ENCODE assay signal across 9 mouse cellular contexts in genomic region chr13:54799701-54800100, GRCm38 (mm10). TPM values are rescaled to one million over a fixed set of nuclear protein-coding genes. Genes with fewer than 3 reads are reported as not detected.
DNase-seq lines count a peak whose midpoint lies in the region; ATAC-seq and TF ChIP-seq lines count a peak whose summit lies in the region.
"Had no signal": no experiment of that assay in that cellular context is flagged by ENCODE, and none has a peak within 500 bp of the region (broad histone marks: within the 10 kb centered on the region; RNA-seq: fewer than 3 reads in every experiment).

No protein-coding gene starts in this region.

- H3K36me3 ChIP-seq in MEL (ENCODE audit: control insufficient read depth in 1 of 2, insufficient read depth in 2 of 2, low read length in 2 of 2): no peaks in the 10 kb centered on the region
- no peaks in the 10 kb centered on the region for H3K36me3 ChIP-seq in forebrain, embryonic 15.5 days

- peak; percentile 91 to 96 (median 95) for TF ChIP-seq CTCF in MEL (IDR thresholded peaks at IDR 0.05 in 2 of 3, conservative IDR thresholded peaks at IDR 0.05 in 1 of 3; ENCODE audit: control insufficient read depth in 1 of 3, insufficient read depth in 1 of 3, low read depth in 2 of 3, low read length in 3 of 3, poor library complexity in 1 of 3, severe bottlenecking in 1 of 3)
- peak; percentile 98 for TF ChIP-seq CTCF in layer of hippocampus, adult 2 months (conservative IDR thresholded peaks at IDR 0.05)

- peak; percentile 93 for TF ChIP-seq RAD21 in MEL (IDR thresholded peaks at IDR 0.05; ENCODE audit: low read depth, low read length)

- H3K27ac ChIP-seq in MEL (ENCODE audit: control insufficient read depth, low read depth, low read length): no peak overlapping the region
- H3K27ac ChIP-seq in forebrain, embryonic 15.5 days (replicated peaks): no peak overlapping the region
- peak overlapping the region; percentile 90 for H3K27ac ChIP-seq in layer of hippocampus, adult 2 months
- H3K27ac ChIP-seq: macrophage had no signal

- H3K4me3 ChIP-seq in MEL (ENCODE audit: control insufficient read depth in 1 of 2, insufficient read depth in 1 of 2, low read depth in 2 of 2, low read length in 2 of 2): peak overlapping the region; percentile 28 to 41
- no peak overlapping the region for H3K4me3 ChIP-seq in forebrain, embryonic 15.5 days
- no peak overlapping the region; the same call in 1 of the 2 replicates for H3K4me3 ChIP-seq in layer of hippocampus, adult 2 months

- peaks cover 2 to 15% of the 10 kb centered on the region in 2 experiments; a peak in 3 of 4 replicates for H3K4me1 ChIP-seq in MEL (ENCODE audit: control insufficient read depth in 1 of 2, insufficient read depth in 2 of 2, low read length in 2 of 2)
- peaks cover 5% of the 10 kb centered on the region for H3K4me1 ChIP-seq in forebrain, embryonic 15.5 days

- peak in 1 of 2 experiments; percentile 9; a peak in 1 of 4 replicates for TF ChIP-seq EP300 in MEL (IDR thresholded peaks at IDR 0.05; ENCODE audit: low read depth in 1 of 2, low read length in 2 of 2)

- DNase-seq in MEL (ENCODE audit: low read depth, low spot score): peak; percentile 85
- peak; percentile 78 for DNase-seq in cerebellum, adult 11 months
- DNase-seq in heart, postnatal 25 days (ENCODE audit: low spot score): peak; percentile 34
- DNase-seq in layer of hippocampus, adult 2 months (ENCODE audit: low spot score in 2 of 2): peak; percentile 82 to 90
- peak; percentile 81 for DNase-seq in lung, postnatal 14 days
- DNase-seq in retina, embryonic 14.5 days (ENCODE audit: low spot score): peak; percentile 93
- DNase-seq in thymus, postnatal 36 days: peak; percentile 43

- no peak for TF ChIP-seq POLR2A in MEL (IDR thresholded peaks at IDR 0.05; ENCODE audit: control insufficient read depth in 1 of 2, insufficient read depth in 1 of 2, low read depth in 1 of 2, low read length in 2 of 2, poor library complexity in 1 of 2)

- H3K79me2 ChIP-seq in MEL (ENCODE audit: control insufficient read depth, insufficient read depth, low read length, poor library complexity): no peaks in the 10 kb centered on the region

- 19% methylated on average over 9 of the region's 9 CpGs for WGBS in forebrain, embryonic 15.5 days

- H3K4me2 ChIP-seq in forebrain, embryonic 15.5 days (replicated peaks): 0 out of 2 replicates have a peak overlapping the region, but pooled peaks have one; percentile 19

- intact Hi-C loops in heart, postnatal 25 days (cut with DNase I): loop anchor here (1.0 to 2.0 kb wide), 2 partner anchors 272 to 379 kb away; no protein-coding TSS in a partner anchor

- no peaks in the 10 kb centered on the region for H3K9me3 ChIP-seq in MEL (replicated peaks; ENCODE audit: insufficient read depth, low read length)
- no peaks in the 10 kb centered on the region for H3K9me3 ChIP-seq in forebrain, embryonic 15.5 days

- ATAC-seq in forebrain, embryonic 15.5 days (replicated peaks): peak; percentile 57

- H3K27me3 ChIP-seq in MEL (ENCODE audit: control insufficient read depth in 1 of 2, insufficient read depth in 2 of 2, low read length in 2 of 2): no peaks in the 10 kb centered on the region
- H3K27me3 ChIP-seq in forebrain, embryonic 15.5 days: 0 out of 2 replicates have a peak, but pooled peaks cover 6% of the 10 kb centered on the region

- no peak overlapping the region for H3K9ac ChIP-seq in MEL (ENCODE audit: control insufficient read depth, low read depth, low read length, poor library complexity, severe bottlenecking)
- H3K9ac ChIP-seq in forebrain, embryonic 15.5 days (replicated peaks): no peak overlapping the region

TF ChIP-seq in MEL, 35 proteins besides CTCF, POLR2A, EP300 and RAD21:
- TF ChIP-seq CHD2 (IDR thresholded peaks at IDR 0.05; ENCODE audit: low read length) (no peak), MAZ (IDR thresholded peaks at IDR 0.05; ENCODE audit: low read depth, low read length) (no peak), ZKSCAN1 (IDR thresholded peaks at IDR 0.05; ENCODE audit: low read depth, low read length) (no peak), JUND (IDR thresholded peaks at IDR 0.05; ENCODE audit: low read depth, low read length) (no peak), MAX (IDR thresholded peaks at IDR 0.05; ENCODE audit: low read length) (no peak), E2F4 (IDR thresholded peaks at IDR 0.05; ENCODE audit: borderline replicate concordance, low read depth, low read length) (no peak), TCF12 (IDR thresholded peaks at IDR 0.05; ENCODE audit: low read depth, low read length) (no peak), GATA1 (IDR thresholded peaks at IDR 0.05; ENCODE audit: low read depth, low read length) (no peak), ZC3H11A (IDR thresholded peaks at IDR 0.05; ENCODE audit: low read depth, low read length) (peak; percentile 73), MYC (IDR thresholded peaks at IDR 0.05; ENCODE audit: low read depth, low read length) (0 out of 2 replicates have a peak, but pooled peaks have one; percentile 23), SMC3 (IDR thresholded peaks at IDR 0.05; ENCODE audit: low read depth, low read length) (peak; percentile 85), GABPA (IDR thresholded peaks at IDR 0.05; ENCODE audit: low read depth, low read length) (no peak), RCOR1 (IDR thresholded peaks at IDR 0.05; ENCODE audit: low read depth, low read length) (no peak), TAL1 (IDR thresholded peaks at IDR 0.05; ENCODE audit: low read length) (no peak), ZNF384 (IDR thresholded peaks at IDR 0.05; ENCODE audit: low read depth, low read length) (no peak), SIN3A (IDR thresholded peaks at IDR 0.05; ENCODE audit: low read length) (0 out of 2 replicates have a peak, but pooled peaks have one; percentile 34), ZMIZ1 (IDR thresholded peaks at IDR 0.05; ENCODE audit: low read depth, low read length) (no peak), ELF1 (IDR thresholded peaks at IDR 0.05; ENCODE audit: low read depth, low read length) (no peak), CHD1 (IDR thresholded peaks at IDR 0.05; ENCODE audit: low read depth, low read length) (no peak), POLR2AphosphoS2 (IDR thresholded peaks at IDR 0.05; ENCODE audit: low read length) (no peak), MXI1 (IDR thresholded peaks at IDR 0.05; ENCODE audit: low read depth, low read length) (no peak)

RNA-seq across cellular contexts. Expression of gene Tspan17, which starts 10.5 kb away (rescaled TPM):
- total RNA-seq in MEL (2012; rRNA removed): 3.3 and 4.1 TPM in 2 replicates
- polyA plus RNA-seq in MEL (2012; ENCODE audit: insufficient read depth in 1 of 2, insufficient read length in 2 of 2, low read depth in 1 of 2, low replicate concordance in 2 of 2, missing spikeins in 1 of 2): 10 to 100 TPM in 1 of 2 experiments, not detected in 1; 23.0 TPM
- polyA plus RNA-seq in forebrain, embryonic 15.5 days (2015; fragmentation: Nextera tagmentation; extraction: Ambion mirVana): 20.5 and 22.9 TPM in 2 replicates
- 10 to 100 TPM in 1 of 2 experiments, 1 to 10 TPM in 1; 8.6 to 12.3 TPM for total RNA-seq in heart, postnatal 25 days (2021)
- 10 to 100 TPM; 96.7 to 97.7 TPM for total RNA-seq in layer of hippocampus, adult 2 months (2021)

RNA-seq across cellular contexts. Expression of gene Eif4e1b, which starts 15.9 kb away (rescaled TPM):
- not detected in 2 replicates for total RNA-seq in MEL (2012; rRNA removed)
- not detected for polyA plus RNA-seq in MEL (2012; ENCODE audit: insufficient read depth in 1 of 2, insufficient read length in 2 of 2, low read depth in 1 of 2, low replicate concordance in 2 of 2, missing spikeins in 1 of 2)
- not detected in 2 replicates for polyA plus RNA-seq in forebrain, embryonic 15.5 days (2015; fragmentation: Nextera tagmentation; extraction: Ambion mirVana)
- not detected for total RNA-seq in heart, postnatal 25 days (2021)
- total RNA-seq in layer of hippocampus, adult 2 months (2021): not detected
- polyA plus RNA-seq: macrophage had no signal

RNA-seq across cellular contexts. Expression of gene Sncb, which starts 33.3 kb away (rescaled TPM):
- total RNA-seq in MEL (2012; rRNA removed): not detected in 2 replicates
- not detected for polyA plus RNA-seq in MEL (2012; ENCODE audit: insufficient read depth in 1 of 2, insufficient read length in 2 of 2, low read depth in 1 of 2, low replicate concordance in 2 of 2, missing spikeins in 1 of 2)
- 23.3 and 25.0 TPM in 2 replicates for polyA plus RNA-seq in forebrain, embryonic 15.5 days (2015; fragmentation: Nextera tagmentation; extraction: Ambion mirVana)
- not detected for total RNA-seq in heart, postnatal 25 days (2021)
- total RNA-seq in layer of hippocampus, adult 2 months (2021): 100 to 1,000 TPM; 655 to 657 TPM
- polyA plus RNA-seq: macrophage had no signal

RNA-seq across cellular contexts. Expression of gene Gprin1, which starts 50.0 kb away (rescaled TPM):
- total RNA-seq in MEL (2012; rRNA removed): not detected in 2 replicates
- not detected for polyA plus RNA-seq in MEL (2012; ENCODE audit: insufficient read depth in 1 of 2, insufficient read length in 2 of 2, low read depth in 1 of 2, low replicate concordance in 2 of 2, missing spikeins in 1 of 2)
- 15.6 and 22.5 TPM in 2 replicates for polyA plus RNA-seq in forebrain, embryonic 15.5 days (2015; fragmentation: Nextera tagmentation; extraction: Ambion mirVana)
- not detected for total RNA-seq in heart, postnatal 25 days (2021)
- total RNA-seq in layer of hippocampus, adult 2 months (2021): 100 to 1,000 TPM; 146 to 150 TPM
- polyA plus RNA-seq: macrophage had no signal

Comparison
In these comparisons a context has a peak if more than half of its experiments do, and no peak if none do; other contexts are left out.
1. DNase-seq: peak in every context shown above with its lines; median percentile 93 in retina, embryonic 14.5 days; 86 in layer of hippocampus, adult 2 months; 85 in MEL; 81 in lung, postnatal 14 days; 78 in cerebellum, adult 11 months; 43 in thymus, postnatal 36 days; 34 in heart, postnatal 25 days.
2. H3K4me3 ChIP-seq: peak in MEL (2 of 2); none in forebrain, embryonic 15.5 days (single experiment) and layer of hippocampus, adult 2 months (single experiment).
3. RNA of gene Tspan17, which starts 10.5 kb away (total RNA-seq): 96.7 to 97.7 TPM in layer of hippocampus, adult 2 months; 8.6 to 12.3 TPM in heart, postnatal 25 days and 3.3 to 4.1 TPM in MEL; every median in the first group is over 4 times any median in the second.
4. RNA of gene Sncb, which starts 33.3 kb away (total RNA-seq): 655 to 657 TPM in layer of hippocampus, adult 2 months; not detected in heart, postnatal 25 days and not detected in MEL; every median in the first group is over 100 times any median in the second.